Mouse (Mus musculus) embryo, embryonic 10 days (tissue): ENCODE results near the gene Ulk4.
A peak's percentile ranks its signal among the peaks of the same experiment; 100 is the strongest.

Experiments
- DNase-seq: peaks from one replicate; pipeline ENCODE4 v3.0.0-alpha.2; 2015; ENCODE audit warnings: low spot score

Gene Ulk4

DNA sequence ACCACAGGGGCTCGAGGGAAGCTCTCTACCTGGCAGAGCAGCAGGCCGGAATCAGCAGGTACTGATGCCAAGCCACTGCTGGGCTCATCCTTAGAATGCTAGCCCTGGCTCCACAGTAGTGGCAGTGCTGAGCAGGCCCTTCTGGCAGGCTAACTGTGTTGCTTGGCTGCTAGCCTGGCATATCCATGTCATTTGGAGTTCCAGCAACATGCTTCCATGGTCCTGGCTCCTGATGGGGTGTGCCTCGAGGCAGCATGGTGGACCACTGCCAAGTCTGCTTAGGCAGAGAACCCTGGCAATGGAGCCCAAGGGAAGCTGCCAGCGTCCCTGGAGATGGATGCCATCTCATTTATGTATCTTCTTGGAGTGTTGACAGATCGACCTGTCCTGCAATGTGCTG, 169.4 kb downstream of the Ulk4 start:
- DNase-seq: no peak

DNA sequence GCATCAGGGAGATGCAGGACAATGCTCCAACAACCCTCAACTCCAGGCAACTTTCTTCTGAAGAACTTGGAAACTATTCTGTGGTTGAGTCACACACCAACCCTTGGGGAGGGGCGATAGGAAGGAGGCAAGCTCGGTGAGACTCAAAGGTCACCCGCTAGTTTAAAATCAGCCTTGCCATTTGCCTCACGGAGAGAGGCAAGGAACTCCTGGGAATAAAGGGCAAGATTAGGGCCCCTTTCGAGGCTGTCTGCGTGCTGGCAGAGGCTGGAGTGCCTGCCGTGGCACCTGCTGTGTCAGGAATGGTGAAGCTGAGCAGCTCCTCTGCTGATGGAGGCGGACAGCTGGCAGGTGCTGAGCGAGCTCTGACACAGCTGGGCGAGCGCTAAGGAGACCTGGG, 169.9 kb downstream of the Ulk4 start:
- no peak for DNase-seq

DNA sequence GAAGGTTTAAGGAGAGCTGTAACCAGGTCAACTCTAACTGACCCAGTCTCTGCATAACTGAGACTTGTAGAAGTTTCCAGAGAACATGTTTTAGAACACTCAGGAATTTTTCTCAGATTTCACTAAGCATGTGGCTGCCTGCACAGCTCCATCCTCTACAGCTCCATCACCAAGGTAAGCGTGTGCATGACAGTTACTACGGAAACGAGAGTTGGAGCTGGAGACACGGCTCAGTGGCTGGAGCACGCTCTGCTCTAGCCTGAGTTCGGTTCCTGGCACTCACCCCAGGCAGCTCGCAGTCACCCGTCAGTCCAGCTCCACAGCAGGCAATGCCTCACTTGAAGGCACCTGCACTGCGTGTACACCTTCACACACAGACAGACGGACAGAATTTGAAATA, 175.5 kb downstream of the Ulk4 start:
- DNase-seq: no peak

DNA sequence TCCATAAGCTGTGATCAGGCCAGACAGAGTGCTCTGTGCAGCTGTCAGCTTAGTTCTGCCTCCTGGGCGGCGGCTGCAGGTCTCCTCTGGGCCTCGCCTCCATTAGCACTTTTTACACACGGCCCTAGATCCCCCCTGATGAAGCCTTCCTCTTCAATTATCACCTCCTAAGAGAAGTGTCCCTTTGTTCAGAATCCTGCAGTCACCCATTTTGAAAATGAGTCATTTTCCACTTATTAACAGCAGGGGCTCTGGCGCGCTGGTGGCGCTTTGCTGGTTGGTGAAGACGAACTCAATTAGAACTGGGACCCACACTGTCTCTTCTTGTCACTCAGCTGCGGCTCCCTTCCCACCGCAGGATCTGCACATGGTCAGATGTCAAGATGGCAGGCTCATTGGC, 177.5 kb downstream of the Ulk4 start:
- DNase-seq: no peak

DNA sequence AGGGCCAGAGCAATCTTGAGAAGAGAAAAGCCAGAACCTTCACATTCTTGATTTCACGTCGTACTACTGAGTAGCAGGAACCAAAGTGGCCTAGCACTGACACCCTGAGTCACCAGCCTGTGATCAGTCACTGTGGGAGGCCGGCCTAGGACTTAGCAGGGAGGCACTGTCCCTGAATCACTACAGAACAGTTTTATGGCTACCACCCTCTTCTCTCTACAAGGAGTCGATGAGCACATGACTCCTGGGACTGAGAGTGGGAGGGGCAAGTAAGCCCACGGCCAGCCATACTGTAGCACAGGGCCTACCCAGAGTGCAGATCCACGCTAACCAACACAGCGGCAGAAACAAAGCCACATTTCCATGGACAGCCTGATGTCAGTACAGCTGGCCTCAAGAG, 183.2 kb downstream of the Ulk4 start:
- DNase-seq: no peak

DNA sequence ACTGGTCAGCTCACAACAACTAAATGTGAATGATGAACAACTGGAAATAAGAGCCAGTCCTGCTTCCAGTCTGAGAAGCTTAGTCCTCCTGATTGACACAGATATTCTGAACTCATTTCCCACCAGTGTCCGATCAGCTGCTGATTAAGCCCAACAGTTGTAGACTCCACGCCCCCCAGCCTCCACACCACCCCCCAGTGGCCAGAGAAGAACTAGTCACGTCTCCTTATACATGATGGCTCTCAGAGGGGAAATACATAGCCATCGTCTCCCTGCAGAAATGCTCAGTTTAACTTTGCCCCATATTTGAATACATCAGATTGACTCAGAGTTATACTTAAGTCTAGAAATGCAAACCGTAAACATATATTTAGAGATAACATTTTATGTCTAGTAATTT, 184.4 kb downstream of the Ulk4 start:
- no peak for DNase-seq

DNA sequence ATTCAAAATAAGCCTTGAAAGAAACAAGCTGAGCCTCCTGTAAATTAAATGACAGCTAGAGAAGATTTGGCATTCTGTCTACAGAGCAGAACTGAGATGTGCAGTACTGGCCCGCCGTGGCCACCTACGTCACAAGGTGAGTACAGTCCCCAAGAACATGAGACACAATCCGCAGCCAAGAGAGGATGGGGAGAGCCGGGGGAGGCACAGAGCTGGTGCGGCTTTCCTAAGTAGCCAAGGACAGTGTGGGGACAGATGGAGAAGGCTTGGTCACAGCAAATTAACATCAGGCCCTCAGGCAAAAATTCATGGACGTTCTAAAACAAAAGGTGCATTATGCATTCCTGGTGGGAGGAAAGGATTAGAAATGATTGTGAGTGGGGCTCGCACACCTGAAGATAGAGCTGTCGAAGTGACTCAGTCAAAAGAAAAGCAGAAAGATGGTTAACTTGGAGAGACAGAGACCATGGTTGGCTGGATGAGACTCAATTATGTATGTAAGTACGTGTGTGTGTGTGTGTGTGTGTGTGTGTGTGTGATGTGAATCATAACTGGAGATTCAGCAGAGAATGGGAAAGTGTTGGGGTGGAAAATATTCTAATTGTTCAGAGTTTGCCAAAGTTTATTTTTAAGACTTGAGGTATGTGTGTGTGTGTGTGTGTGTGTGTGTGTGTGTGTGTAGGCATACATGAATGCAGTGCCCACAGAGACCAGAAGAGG, 185.8 kb downstream of the Ulk4 start:
- no peak for DNase-seq

DNA sequence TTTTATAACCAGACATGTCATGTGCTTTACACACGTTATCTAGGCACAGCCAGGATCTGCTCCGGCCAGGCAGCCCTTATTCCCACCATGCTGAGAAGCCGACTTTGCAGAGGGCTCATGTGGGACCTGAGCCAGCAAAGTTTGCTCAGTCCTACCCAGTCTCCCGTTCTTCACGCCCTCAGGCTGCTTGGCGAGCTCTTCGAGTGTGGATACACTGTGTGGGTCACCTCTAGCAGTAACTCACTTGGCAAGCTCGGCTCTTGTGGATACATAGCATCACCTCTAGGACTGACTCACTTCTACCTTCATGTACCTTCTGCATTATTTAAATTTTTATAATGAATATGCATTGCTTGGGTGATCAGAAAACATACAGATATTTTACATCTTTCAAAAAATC, 189.3 kb downstream of the Ulk4 start:
- DNase-seq: no peak

DNA sequence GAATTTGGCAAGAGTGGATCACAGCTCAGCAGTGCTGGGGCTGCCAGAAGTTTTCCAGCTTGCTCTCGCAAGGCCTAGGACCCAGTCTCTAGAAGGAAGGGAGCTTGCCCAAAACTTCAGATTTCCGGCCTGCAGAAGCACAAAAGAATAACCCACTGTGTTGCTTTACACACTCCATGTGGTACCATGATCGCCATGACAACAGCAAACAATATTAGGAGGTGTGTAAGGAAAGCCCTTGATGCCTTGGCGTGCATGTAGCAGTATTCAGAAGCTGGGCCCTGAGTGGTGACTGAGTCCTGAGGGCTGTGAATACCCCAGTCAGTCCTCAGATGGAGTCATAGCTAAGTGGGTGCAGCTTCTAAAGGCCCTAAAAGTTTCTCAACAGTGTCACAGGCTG, 192.8 kb downstream of the Ulk4 start:
- DNase-seq: no peak

DNA sequence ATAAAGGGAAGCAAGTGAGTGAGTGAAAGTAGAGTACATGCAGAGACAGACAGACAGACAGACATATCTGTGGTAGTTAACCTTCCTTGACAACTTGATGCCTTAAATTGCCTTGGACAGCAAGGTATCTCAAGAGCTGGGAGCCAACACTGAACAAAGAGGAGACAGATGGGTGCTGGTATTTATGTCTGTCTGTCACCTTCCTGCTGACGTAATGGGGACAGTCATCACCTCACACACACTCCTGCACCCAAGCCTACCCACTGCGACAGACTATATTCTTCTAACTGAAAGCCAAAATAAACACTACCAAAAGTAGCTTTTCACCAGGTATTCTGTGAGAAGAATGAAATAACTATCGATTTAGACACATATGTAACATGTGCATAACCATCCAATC, 196.2 kb downstream of the Ulk4 start:
- DNase-seq: no peak

DNA sequence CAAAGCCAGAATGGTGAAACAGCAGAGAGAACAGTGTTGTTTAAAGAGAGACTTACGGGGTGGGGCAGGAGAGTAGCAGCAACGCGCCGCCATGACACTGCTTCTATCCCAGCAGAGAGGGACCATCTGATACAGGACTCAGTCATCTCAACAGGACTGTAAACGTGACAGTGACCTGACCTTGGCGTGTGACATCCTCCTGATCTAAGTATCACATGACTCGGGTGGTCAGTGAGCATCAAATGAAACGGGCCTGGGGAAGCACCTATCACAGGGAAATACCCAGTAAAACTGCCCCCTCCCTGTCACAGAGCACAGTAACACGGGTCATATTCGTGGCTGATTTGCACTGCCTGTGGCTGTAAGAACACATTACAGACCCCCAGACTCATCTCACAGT, 196.6 kb downstream of the Ulk4 start:
- DNase-seq: no peak

DNA sequence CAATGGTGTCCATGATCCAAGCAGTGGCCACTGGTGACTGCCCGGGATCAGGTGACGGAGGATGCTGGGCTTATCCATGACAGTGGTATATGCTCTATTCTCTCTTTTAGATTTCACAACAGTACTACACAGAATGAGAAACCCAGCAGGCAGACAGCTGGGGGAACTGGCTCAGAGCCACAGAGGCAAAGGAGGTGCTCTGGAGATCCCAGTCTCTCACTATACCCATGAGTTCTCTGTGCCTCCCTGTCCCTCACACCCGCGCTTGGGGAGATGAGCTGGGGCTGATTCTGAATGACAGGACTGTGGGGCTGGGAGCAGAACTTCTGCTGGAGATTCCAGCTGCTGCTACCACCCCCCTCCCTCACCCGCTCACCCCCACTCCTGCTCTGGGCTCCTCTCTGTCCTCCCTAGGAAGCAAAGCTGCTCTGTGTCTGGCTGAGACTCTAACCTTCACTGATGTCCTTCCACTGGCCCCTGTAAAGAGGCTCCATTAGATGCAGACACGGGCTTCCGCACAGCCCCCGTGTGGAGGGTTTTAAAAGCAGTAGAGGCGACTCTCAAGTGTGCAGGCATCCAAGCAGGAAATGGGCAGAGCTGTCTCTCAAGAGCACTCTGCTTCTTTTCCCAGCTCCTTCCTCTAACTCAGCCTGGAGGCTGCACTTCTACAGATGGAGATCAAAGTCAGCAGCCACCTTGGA, 197.5 kb downstream of the Ulk4 start:
- peak; percentile 65 for DNase-seq

DNA sequence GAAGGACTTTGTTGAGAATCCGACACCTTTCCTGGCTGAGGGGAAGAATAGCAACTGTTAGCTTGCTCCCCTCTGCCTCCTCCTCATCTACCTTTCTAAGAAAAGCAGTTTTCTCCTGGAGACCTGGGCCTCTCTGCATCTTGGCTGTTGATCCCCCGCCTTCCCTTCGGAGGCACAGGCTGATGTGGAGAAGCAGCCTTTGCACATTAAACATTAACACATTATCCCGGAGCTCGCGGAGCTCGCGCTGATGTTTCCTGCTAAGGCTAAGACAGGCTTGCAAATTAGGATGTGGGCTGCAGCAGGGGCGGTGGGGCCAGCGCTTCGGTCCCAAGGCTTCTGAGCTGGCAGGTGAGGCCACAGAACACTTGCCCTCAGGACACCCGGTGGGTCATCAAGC, 200.7 kb downstream of the Ulk4 start:
- no peak for DNase-seq

DNA sequence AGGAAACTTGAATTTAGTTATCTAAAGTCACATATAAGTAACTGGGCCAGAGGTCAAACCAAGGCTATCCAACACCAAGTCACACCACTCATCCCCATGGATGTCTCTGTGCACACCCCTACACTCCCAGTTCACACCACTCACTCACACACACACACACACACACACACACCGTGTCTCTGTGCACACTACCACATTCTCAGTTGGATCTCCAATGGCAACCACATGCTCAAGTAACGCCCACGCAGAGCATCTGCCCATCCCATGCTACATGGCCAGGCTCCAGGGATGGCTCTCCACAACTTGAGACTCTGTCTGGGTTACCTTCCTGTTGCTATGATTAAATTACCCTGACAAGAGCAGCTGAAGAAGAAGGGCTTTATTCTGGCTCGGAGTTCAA, 201.8 kb downstream of the Ulk4 start:
- no peak for DNase-seq

DNA sequence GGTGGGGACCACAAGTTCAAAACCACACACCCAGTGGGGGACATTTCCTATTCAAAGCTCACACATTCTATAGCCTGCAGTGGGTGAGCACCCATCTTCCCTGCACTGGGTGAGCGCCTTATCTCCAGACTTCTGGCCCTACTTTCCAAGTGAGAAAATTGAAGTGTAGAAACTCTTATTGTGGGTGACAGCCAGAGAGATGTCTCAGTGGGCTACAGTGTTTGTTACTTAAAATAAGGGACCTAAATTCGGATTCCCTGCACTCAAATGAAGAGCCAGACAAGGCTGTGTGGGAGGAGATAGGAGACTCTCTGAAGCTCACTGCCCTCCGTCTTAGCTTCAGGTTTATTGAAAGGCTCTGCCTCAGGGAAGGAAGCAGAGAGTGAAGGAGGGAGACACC, 202.3 kb downstream of the Ulk4 start:
- no peak for DNase-seq

DNA sequence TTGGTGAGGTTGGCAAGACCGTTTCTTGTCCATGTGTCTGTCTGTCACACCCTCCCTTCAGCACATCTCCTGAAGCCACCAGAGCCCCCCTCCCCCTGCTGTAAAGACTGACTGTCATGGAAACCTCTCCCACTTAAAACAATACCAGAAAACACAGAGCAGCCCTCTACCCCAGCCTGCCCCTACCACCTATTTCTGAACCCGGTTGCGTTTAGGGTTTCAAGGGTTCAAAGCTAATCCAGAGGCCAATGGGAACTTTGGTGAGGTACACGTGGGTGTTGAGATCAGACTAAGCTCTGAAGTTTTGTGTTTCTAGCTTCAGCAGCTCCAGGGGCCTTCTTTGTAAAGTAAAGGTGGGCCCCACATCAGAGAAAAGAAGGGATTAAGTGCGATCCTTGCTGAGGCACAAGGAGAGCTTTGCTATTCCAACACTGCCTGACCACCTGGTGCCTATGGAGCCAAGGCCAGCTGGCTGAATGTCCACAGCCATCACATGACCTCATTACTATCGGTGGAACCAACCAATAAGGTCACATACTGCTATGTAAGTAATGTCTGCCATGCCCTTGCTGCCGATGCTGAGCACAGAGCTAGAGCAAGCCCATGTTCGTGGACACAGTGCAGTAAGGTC, 204.8 kb downstream of the Ulk4 start:
- DNase-seq: no peak

DNA sequence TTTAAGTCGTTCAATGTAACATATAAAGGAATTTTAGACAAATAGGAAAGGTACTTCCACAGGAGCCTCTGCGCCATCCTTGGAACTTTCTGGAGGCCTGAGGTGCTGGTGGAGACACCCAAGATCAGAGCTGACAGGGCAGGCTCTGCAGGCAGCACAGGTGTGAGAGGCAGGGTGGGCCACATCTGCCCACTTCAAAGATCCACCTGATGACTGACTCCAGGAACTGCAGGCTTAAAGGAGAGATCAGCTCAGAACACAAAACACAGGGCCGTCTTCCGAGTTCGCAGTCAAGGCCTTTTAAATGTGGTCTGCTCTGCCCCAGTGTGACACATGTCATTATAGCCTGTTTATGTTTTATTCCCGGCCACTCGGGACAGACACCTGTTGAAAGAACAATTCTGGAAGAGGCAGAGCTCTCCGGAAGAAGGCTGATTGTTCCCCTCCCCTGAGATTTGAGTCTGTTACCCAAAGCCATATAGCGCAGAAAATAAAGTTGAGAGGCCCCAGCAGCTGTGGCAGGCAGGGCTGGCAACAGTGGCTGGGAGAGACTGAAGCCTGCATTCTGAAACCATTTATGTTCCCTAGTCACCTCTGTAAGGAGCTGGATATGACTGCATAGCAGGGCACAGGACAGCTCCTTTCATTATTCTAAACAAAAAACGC, 205.4 kb downstream of the Ulk4 start:
- DNase-seq: no peak

DNA sequence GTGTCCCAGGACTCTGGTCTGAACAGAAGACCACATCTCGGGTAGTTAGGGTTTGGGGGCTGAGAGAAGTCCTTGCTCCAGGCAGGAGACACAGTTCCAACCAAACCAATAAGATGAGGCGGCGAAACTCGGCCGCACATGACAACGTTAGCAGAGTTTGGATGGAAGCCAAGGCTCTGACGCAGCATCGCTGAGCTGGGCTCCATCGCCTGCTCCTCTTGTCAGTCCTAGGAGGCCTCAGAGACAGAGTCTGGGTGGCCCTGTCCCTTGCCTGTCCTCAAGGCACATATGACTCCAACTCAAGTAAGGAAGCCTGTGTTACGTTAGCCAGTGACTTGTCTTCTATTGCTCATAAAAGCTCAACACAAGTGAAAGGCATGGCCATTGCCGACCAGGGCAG, 205.9 kb downstream of the Ulk4 start:
- no peak for DNase-seq

DNA sequence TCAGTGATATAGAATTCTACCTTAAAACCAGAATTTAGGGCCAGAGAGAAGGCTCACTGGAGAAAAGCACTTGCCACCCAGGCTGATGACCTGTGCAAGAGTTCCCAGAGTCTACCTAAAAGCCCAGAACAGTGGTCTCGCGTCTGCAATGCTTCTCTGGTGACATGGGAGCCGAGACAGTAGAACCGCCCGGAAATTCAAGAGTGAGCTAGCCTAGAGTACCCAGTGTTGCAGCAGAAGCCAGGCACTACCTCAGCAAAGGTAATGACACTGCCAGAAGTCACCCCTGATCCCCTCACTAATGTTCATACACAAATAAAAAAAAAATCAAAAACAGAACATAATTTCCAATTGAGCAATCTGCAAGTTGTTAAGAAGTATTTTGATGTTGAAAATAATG, 208.9 kb downstream of the Ulk4 start:
- no peak for DNase-seq

DNA sequence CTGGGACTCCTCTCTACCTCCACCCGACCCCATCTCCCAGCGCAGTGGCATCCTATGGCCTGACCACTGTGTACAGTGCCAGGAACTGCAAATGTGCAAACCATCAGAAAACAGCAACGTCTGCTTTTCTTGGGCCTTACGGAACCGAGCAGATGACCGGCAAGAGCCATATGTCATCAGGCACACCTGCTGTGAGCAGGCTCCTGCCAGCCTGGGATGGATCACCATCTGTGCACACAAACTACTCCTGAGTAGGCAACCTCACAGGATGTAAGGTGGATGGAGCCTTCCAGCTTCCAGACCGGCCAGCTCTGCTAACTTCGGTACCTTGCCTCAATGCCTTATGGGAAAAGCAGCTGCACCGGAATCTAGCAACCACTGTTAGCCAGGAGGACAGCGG, 210.0 kb downstream of the Ulk4 start:
- DNase-seq: no peak

DNA sequence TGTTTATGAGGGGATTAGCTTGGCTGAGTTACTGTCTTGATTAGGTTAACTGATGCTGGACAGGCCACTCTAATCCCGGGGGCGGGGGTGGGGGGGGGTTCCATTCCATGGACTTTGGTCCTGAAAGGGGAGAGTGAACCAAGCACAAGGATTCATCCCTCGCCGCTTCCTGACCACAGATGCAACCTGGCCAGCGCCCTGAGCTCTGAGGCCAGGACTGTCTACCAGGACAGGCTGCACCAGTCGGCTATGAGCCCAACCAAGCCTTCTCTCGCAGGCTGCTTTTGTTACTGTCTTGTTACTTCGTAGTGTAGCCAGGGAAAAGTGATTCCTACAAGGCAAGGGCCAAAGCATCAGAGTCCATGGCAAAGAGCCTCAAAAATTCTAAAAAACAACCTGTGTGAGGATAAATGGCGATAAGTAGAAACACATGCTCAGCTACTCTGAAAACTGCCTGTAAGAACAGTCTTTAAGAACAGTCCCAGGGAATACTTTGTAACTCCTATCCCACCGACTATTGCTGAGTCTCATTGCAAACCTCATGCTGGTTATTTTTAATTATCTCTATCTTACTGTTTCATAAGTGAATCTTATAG, 211.5 kb downstream of the Ulk4 start:
- DNase-seq: no peak

DNA sequence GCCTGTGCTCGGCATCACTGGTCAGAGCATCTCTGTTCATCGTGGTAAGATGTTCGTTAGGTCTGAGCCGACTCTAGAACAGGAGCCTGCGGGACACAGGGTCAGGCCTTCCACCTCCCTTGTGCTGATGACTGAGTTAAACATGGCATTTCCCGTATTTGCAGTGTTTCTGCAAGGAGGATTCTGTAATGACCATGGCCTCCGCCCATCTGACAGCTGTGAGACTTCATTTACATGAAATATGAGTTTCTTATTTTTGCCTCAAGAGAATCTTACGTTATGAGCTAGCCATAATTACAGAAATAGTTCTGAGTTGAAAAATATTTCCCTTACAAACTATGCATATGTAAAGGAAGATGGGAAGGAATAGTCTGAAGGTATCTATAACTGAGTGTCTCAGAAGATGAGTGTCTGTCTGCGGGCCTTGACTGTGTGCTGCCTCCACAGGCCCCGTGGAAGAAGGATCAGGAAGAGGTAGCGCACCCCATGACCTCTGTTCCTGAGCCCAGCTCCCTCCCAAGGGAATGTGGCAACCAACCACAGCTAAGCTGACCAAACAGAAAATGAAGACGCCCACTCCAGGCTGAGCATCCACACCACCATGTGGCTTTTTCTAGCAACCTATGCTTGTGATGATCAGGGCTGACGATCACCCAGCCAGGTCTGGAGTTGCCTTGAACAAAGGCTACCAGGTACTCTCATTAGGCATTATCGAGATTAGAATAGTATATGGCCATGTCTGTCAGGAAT, 212.2 kb downstream of the Ulk4 start:
- no peak for DNase-seq
